Mouse (Mus musculus) heart, embryonic 11.5 days (tissue): ENCODE data around the gene Gm20388. TPM values are rescaled to one million over a fixed set of nuclear protein-coding genes. Genes with fewer than 3 reads are reported as not detected.
A peak's percentile ranks its signal among the peaks of the same experiment; 100 is the strongest.

Source experiments
- ATAC-seq: fragments of 200-750 bp; cut with Nextera tagmentation; replicated peaks from 2 replicates; pipeline ENCODE4 v1.8.0; 2017; ENCODE audit warnings: moderate library complexity; ENCODE audit not compliant: insufficient number of reproducible peaks, low FRiP score, low TSS enrichment
- H3K27ac ChIP-seq: fragments of 300-500 bp; sonication (generic); 2 replicates; pipeline ENCODE4 v1.5.1; 2014; ENCODE audit warnings: mild to moderate bottlenecking, low read depth, low read length
- H3K27me3 ChIP-seq: fragments of 300-500 bp; sonication (generic); 2 replicates; pipeline ENCODE4 v1.6.1; 2014; ENCODE audit warnings: mild to moderate bottlenecking, low read length, mixed read lengths; ENCODE audit not compliant: control insufficient read depth, insufficient read depth
- H3K36me3 ChIP-seq: fragments of 300-500 bp; sonication (generic); 2 replicates; pipeline ENCODE4 v1.6.1; 2014; ENCODE audit warnings: mild to moderate bottlenecking, low read length, moderate library complexity, mixed read lengths; ENCODE audit not compliant: control insufficient read depth, insufficient read depth
- H3K4me1 ChIP-seq: fragments of 300-500 bp; sonication (generic); 2 replicates; pipeline ENCODE4 v1.6.1; 2014; ENCODE audit warnings: low read length; ENCODE audit not compliant: control insufficient read depth, insufficient read depth
- H3K4me2 ChIP-seq: fragments of 300-500 bp; sonication (generic); 2 replicates; pipeline ENCODE4 v1.6.1; 2014; ENCODE audit warnings: mild to moderate bottlenecking, moderate library complexity
- H3K4me3 ChIP-seq: fragments of 300-500 bp; sonication (generic); 2 replicates; pipeline ENCODE4 v1.5.1; 2014; ENCODE audit warnings: low read depth, low read length
- H3K9ac ChIP-seq: fragments of 300-500 bp; sonication (generic); 2 replicates; pipeline ENCODE4 v1.6.1; 2014; ENCODE audit warnings: mild to moderate bottlenecking, low read depth, low read length, moderate library complexity
- H3K9me3 ChIP-seq: fragments of 300-500 bp; sonication (generic); replicated peaks from 2 replicates; pipeline ENCODE4 v1.6.1; 2016; ENCODE audit warnings: low read length; ENCODE audit not compliant: control insufficient read depth
- WGBS: fragments of 180-500 bp; shearing (Covaris S2); extraction: QIAGEN DNeasy Blood & Tissue Kit; methylation state at CpG from one replicate; pipeline ENCODE4 v1.1.7; 2014; ENCODE audit not compliant: insufficient replicate concordance; 5-methylcytosine and 5-hydroxymethylcytosine counted together
- polyA plus RNA-seq: library from polyadenylated mRNA; unstranded; fragments of >200 nt; fragmentation: Nextera tagmentation; extraction: Ambion mirVana; gene quantifications from 2 replicates; pipeline ENCODE4 v1.2.1, GENCODE M21; 2014

Gm20388 gene
- polyA plus RNA-seq, 1 experiment from 2014 or later: 6.4 TPM

DNA sequence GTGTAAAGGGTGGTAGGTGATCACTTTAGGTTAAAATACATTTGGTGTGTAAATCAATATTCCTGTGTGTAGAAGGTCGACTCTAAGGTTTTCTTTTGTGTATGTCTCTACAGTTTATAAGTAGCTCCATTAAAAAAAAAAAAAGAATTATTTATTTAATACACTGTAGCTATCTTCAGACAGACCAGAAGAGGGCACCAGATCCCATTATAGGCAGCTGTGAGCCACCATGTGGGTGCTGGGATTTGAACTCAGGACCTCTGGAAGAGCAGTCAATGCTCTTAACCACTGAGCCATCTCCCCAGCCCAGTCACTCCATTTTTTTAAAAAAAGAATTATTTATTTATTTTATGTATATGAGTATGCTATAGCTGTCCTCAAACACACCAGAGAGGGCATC, 3197.4 kb downstream of the Gm20388 start:
- WGBS: 68% methylated on average over 1 of the region's 1 CpGs
- ATAC-seq: no peak
- H3K36me3 ChIP-seq: peaks cover 17% of the 10 kb centered on the region

DNA sequence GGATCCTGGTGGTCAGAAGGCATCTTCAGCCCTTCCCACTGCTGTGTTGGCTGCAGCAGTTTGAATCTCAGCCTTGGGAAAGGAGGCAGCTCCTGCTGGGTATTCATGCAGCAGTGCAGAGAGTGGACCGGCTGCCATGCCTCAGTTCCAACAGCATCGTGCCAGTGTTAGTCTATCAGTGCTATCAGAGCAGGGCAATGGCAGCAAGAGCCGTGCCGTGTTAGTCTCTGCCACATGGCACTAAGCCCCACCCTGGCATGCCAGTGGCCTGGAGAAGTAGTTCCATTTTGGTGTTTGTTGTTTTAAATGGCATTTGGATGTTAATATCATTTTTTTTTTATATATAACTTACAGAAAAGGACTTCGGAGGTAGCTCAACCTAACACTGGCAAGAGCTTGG, 3198.3 kb downstream of the Gm20388 start:
- Histone ChIP-seq H3K4me1 (no peaks in the 10 kb centered on the region), H3K36me3 (peaks cover 13% of the 10 kb centered on the region), H3K4me3 (no peak overlapping the region), H3K27ac (no peak overlapping the region), H3K4me2 (no peak overlapping the region), H3K9ac (no peak overlapping the region), H3K27me3 (no peaks in the 10 kb centered on the region), H3K9me3 (no peaks in the 10 kb centered on the region)
- no peak for ATAC-seq
- 78% methylated on average over 5 of the region's 5 CpGs for WGBS

More for the DNA sequence above, 3197.4 kb downstream of the Gm20388 start:
- Histone ChIP-seq H3K4me3 (no peak overlapping the region), H3K9me3 (no peaks in the 10 kb centered on the region), H3K27ac (no peak overlapping the region), H3K27me3 (no peaks in the 10 kb centered on the region), H3K9ac (no peak overlapping the region), H3K4me1 (peaks cover 7% of the 10 kb centered on the region), H3K4me2 (no peak overlapping the region)

DNA sequence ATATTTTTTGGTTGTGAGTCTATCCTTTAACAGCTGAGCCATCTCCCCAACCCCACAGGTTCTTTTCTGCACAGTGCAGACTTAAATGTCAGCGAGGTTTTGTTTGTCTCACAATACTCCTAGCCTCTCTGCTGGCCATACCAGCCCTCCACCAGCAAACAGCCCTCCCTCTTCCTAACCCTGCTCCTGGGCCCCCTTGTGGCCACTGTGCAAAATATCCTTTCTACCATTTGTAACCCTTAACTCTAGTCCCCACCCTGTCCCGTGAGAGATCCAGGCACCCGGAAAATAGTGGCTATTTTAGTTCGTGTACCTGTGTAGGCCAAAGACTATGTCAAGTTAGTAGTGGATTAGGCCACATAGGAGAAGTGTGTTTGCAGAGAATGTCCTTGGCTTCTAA, 3200.0 kb downstream of the Gm20388 start:
- Histone ChIP-seq H3K27ac (no peak overlapping the region), H3K36me3 (peaks cover 1% of the 10 kb centered on the region; the same call in 1 of the 2 replicates), H3K4me3 (no peak overlapping the region), H3K9ac (no peak overlapping the region), H3K9me3 (no peaks in the 10 kb centered on the region), H3K4me1 (0 out of 2 replicates have a peak, but pooled peaks cover 2% of the 10 kb centered on the region), H3K27me3 (peaks cover 2% of the 10 kb centered on the region), H3K4me2 (no peak overlapping the region)
- 17% methylated on average over 4 of the region's 4 CpGs for WGBS
- no peak for ATAC-seq

DNA sequence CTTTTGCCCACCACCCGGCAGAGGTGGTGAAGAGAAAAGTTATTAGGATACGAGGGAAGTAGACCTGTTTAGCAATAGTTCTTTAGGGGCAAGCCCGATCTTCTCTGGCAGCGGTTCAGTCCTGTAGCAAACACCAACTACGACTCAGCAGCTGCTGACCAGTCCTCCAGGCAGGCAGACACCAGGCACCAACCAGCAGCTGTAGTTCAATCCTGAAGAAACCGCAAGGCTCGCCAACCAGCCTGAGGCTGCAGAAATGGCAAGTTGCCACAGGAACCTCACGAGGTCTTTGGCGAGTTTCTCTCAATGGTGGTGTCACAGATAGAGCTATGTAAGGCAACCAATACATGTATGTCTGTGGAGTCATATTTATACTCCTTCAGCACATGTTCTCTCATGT, 3202.3 kb downstream of the Gm20388 start:
- Histone ChIP-seq H3K9me3 (no peaks in the 10 kb centered on the region), H3K4me1 (peaks cover 17% of the 10 kb centered on the region), H3K27me3 (peaks cover 24% of the 10 kb centered on the region), H3K36me3 (no peaks in the 10 kb centered on the region), H3K27ac (no peak overlapping the region), H3K4me2 (no peak overlapping the region), H3K4me3 (no peak overlapping the region), H3K9ac (no peak overlapping the region)
- 81% methylated on average over 9 of the region's 9 CpGs for WGBS
- ATAC-seq: no peak

DNA sequence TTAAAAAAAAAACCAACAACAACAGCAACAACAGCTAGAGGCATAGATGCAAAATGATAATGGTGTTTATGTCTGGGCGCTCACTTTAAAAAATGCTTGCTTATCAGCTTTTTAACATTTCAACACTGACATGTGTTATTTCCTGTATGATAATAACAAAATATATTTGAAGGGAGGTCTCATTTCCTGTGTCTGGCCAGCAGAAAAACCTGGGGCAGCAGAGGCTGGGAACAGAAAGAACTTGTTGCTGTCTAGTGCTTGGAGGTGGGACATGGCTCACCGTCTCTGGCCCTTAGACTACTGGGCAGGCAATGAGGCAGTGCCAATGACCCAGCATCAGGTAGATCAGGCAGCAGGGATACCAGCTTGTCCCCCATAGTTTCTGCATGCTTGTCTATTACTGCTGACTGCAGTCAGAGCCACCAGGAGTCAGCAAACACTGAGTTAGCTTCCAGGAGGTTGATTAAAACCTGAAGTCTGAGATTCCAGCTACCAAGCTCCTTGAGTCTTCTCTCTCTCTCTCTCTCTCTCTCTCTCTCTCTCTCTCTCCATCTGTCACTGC, 3203.3 kb downstream of the Gm20388 start:
- H3K4me2 ChIP-seq: no peak overlapping the region
- H3K4me3 ChIP-seq: no peak overlapping the region
- peaks cover 17% of the 10 kb centered on the region for H3K4me1 ChIP-seq
- peaks cover 35% of the 10 kb centered on the region for H3K27me3 ChIP-seq
- no peak overlapping the region for H3K27ac ChIP-seq
- H3K9ac ChIP-seq: no peak overlapping the region
- WGBS: 32% methylated on average over 2 of the region's 2 CpGs
- no peaks in the 10 kb centered on the region for H3K36me3 ChIP-seq
- no peaks in the 10 kb centered on the region for H3K9me3 ChIP-seq
- ATAC-seq: no peak

DNA sequence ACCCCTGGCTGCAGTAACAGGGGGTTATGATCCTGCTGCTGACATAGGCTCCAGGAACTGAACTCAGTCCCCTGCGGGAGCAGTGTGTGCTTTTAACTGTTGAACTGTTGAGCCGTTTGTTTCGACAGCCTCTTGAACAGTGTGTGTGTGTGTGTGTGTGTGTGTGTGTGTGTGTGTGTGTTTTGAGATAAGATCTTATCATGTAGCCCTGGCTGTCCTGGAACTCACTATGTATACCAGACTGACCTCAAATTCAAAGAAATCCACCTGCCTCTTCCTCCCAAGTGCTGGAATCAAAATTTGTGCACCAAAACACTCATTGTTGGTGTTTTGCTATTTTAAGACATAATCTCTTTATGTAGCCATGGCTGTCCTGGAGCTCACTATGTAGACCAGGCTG, 3204.0 kb downstream of the Gm20388 start:
- no peak overlapping the region for H3K27ac ChIP-seq
- ATAC-seq: no peak
- peaks cover 17% of the 10 kb centered on the region for H3K4me1 ChIP-seq
- H3K36me3 ChIP-seq: no peaks in the 10 kb centered on the region
- peaks cover 41% of the 10 kb centered on the region for H3K27me3 ChIP-seq
- H3K4me2 ChIP-seq: no peak overlapping the region
- H3K9me3 ChIP-seq: no peaks in the 10 kb centered on the region
- 31% methylated on average over 3 of the region's 3 CpGs for WGBS
- H3K4me3 ChIP-seq: no peak overlapping the region
- H3K9ac ChIP-seq: no peak overlapping the region

DNA sequence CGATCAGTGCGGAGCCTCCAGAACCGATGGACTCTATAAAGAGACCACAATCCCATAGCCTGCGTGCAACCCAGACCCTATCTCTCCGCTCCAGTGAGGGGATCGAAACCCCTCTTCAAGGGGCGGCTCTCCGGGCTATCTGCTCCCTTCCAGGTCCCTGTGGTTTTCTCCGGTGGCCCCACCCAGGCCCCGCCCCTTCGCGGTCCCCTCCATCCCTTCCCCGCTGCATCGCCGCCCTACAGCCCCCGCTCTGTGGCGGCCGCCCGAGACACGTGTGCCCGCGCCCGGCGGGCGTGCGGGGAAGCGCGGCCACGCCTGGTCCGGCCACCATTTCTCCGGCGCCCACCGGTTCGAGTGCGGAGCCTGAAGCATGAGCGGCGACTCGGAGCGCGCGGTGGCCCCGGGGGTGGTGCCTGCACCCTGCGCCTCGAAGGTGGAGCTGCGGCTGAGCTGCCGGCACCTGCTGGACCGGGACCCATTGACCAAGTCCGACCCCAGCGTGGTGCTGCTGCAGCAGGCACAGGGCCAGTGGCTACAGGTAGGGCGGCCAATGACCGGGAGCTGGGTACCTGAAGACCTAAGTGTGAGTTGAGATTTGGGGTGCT, 3206.6 kb downstream of the Gm20388 start, which contains the start of gene Cpne7:
Cpne7 (plus strand) TSS at position 248 of the 605 bp plus-strand sequence.
- Histone ChIP-seq H3K4me2 (peak within 1 kb of the TSS; percentile 87), H3K9ac (peak within 1 kb of the TSS; percentile 39), H3K4me3 (peak within 1 kb of the TSS; percentile 52), H3K4me1 (peaks cover 17% of the 10 kb centered on the region), H3K27me3 (peaks cover 44% of the 10 kb centered on the region), H3K9me3 (no peaks in the 10 kb centered on the region), H3K27ac (no peak within 1 kb of the TSS), H3K36me3 (no peaks in the 10 kb centered on the region)
- peak; percentile 53; the same call in 1 of the 2 replicates for ATAC-seq
- WGBS: 2% methylated on average over 51 of the region's 51 CpGs

DNA sequence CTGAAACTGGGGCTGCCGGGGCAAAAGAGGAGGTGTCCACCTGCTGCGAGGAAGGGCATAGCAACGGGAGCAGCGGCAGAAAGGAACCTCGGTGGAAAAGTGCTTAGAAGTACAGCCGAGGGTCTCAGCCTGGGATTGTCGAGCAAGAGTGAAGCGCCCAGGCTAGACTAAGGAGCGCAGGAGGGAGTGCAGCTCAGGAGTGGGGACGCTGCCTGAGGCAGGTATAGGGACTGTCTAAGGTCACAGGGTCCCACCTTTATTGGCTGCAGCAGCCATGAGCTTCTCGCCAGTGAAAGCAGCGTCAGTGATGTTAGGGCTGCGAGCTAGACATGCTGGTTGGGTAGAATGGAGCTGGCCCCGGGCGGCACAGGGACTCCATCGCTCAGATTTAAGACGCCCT, 3207.1 kb downstream of the Gm20388 start:
- peak overlapping the region; percentile 87 for H3K4me2 ChIP-seq
- H3K4me1 ChIP-seq: peaks cover 17% of the 10 kb centered on the region
- no peak overlapping the region for H3K27ac ChIP-seq
- WGBS: 4% methylated on average over 17 of the region's 17 CpGs
- peaks cover 49% of the 10 kb centered on the region for H3K27me3 ChIP-seq
- H3K9ac ChIP-seq: no peak overlapping the region; the same call in 1 of the 2 replicates
- no peaks in the 10 kb centered on the region for H3K9me3 ChIP-seq
- no peaks in the 10 kb centered on the region for H3K36me3 ChIP-seq
- ATAC-seq: no peak; the same call in 1 of the 2 replicates
- peak overlapping the region; percentile 52 for H3K4me3 ChIP-seq

DNA sequence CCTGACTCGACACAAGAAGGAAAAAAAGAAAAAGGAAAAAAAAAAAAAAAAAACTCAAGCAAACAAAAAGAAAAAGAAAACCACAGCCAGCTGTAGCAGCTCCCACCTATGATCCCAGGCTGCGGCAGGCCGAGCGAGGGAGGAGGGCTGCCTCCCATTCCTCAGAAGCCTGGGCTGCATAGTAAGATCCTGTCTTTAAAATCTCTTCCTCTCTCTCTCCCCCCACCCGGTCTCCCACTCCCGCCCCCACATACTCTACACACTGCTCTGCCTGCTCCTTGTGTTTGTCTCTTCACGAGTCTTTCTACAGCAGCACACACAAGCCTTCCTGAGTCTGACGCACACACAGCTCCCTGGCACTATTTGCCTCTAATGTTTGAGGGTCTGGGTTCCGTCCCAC, 3211.4 kb downstream of the Gm20388 start:
- H3K4me2 ChIP-seq: no peak overlapping the region
- no peaks in the 10 kb centered on the region for H3K9me3 ChIP-seq
- WGBS: 52% methylated on average over 9 of the region's 9 CpGs
- H3K27me3 ChIP-seq: peaks cover 54% of the 10 kb centered on the region
- no peak overlapping the region for H3K9ac ChIP-seq
- no peak overlapping the region for H3K4me3 ChIP-seq
- no peaks in the 10 kb centered on the region for H3K36me3 ChIP-seq
- H3K27ac ChIP-seq: no peak overlapping the region
- peaks cover 20% of the 10 kb centered on the region; the same call in 1 of the 2 replicates for H3K4me1 ChIP-seq
- ATAC-seq: no peak
